Mouse (Mus musculus): ENCODE data around the gene St8sia1. TPM values are rescaled to one million over a fixed set of nuclear protein-coding genes. Genes with fewer than 3 reads are reported as not detected.

St8sia1 gene
- polyA plus RNA-seq, 1 experiment from 2014 or later, result 8.4 TPM

GRCm38 (mm10) chr6:142890321-142890720 lies 73.9 kb downstream of the St8sia1 start:
- H3K4me3 ChIP-seq (replicated peaks; ENCODE audit: low read depth, low read length), result no peak overlapping the region
- ATAC-seq (ENCODE audit: low FRiP score, low TSS enrichment) (no peak), DNase-seq (no peak)
- H3K27me3 ChIP-seq (ENCODE audit: control insufficient read depth, insufficient read depth, low read length), result no peaks in the 10 kb centered on the region
- no peaks in the 10 kb centered on the region for H3K4me1 ChIP-seq (ENCODE audit: control insufficient read depth, insufficient read depth, low read length)
- H3K9ac ChIP-seq (replicated peaks; ENCODE audit: low read length), result no peak overlapping the region
- no peaks in the 10 kb centered on the region for H3K36me3 ChIP-seq (ENCODE audit: control insufficient read depth, insufficient read depth, low read length)
- H3K9me3 ChIP-seq (ENCODE audit: control insufficient read depth, low read length), result no peaks in the 10 kb centered on the region
- H3K27ac ChIP-seq (replicated peaks; ENCODE audit: low read depth, low read length), result no peak overlapping the region
- no peak overlapping the region for H3K4me2 ChIP-seq (ENCODE audit: low read length)
- 96% methylated on average over 6 of the region's 6 CpGs for WGBS

- Histone ChIP-seq H3K4me2 (ENCODE audit: low read length) (no peak overlapping the region), H3K27ac (replicated peaks; ENCODE audit: low read depth, low read length) (no peak overlapping the region), H3K27me3 (ENCODE audit: control insufficient read depth, insufficient read depth, low read length) (no peaks in the 10 kb centered on the region), H3K9ac (replicated peaks; ENCODE audit: low read length) (no peak overlapping the region), H3K4me3 (replicated peaks; ENCODE audit: low read depth, low read length) (no peak overlapping the region), H3K36me3 (ENCODE audit: control insufficient read depth, insufficient read depth, low read length) (no peaks in the 10 kb centered on the region), H3K4me1 (ENCODE audit: control insufficient read depth, insufficient read depth, low read length) (no peaks in the 10 kb centered on the region), H3K9me3 (ENCODE audit: control insufficient read depth, low read length) (no peaks in the 10 kb centered on the region)
- DNase-seq (no peak), ATAC-seq (ENCODE audit: low FRiP score, low TSS enrichment) (no peak)
- 95% methylated on average over 9 of the region's 9 CpGs for WGBS
Observed at GRCm38 (mm10) chr6:142888970-142889740, 75.1 kb downstream of the St8sia1 start.

GRCm38 (mm10) chr6:142888346-142888745 lies 75.9 kb downstream of the St8sia1 start:
- Histone ChIP-seq H3K27ac (replicated peaks; ENCODE audit: low read depth, low read length) (no peak overlapping the region), H3K4me2 (ENCODE audit: low read length) (no peak overlapping the region), H3K4me3 (replicated peaks; ENCODE audit: low read depth, low read length) (no peak overlapping the region), H3K36me3 (ENCODE audit: control insufficient read depth, insufficient read depth, low read length) (no peaks in the 10 kb centered on the region), H3K27me3 (ENCODE audit: control insufficient read depth, insufficient read depth, low read length) (no peaks in the 10 kb centered on the region), H3K9ac (replicated peaks; ENCODE audit: low read length) (no peak overlapping the region), H3K4me1 (ENCODE audit: control insufficient read depth, insufficient read depth, low read length) (no peaks in the 10 kb centered on the region), H3K9me3 (ENCODE audit: control insufficient read depth, low read length) (no peaks in the 10 kb centered on the region)
- DNase-seq (no peak), ATAC-seq (ENCODE audit: low FRiP score, low TSS enrichment) (no peak)
- WGBS, result 81% methylated on average over 6 of the region's 6 CpGs

GRCm38 (mm10) chr6:142887375-142887774 lies 76.9 kb downstream of the St8sia1 start:
- DNase-seq (no peak), ATAC-seq (ENCODE audit: low FRiP score, low TSS enrichment) (no peak)
- H3K4me3 ChIP-seq (replicated peaks; ENCODE audit: low read depth, low read length), result no peak overlapping the region
- WGBS, result 93% methylated on average over 1 of the region's 1 CpGs
- H3K9me3 ChIP-seq (ENCODE audit: control insufficient read depth, low read length), result no peaks in the 10 kb centered on the region
- H3K27ac ChIP-seq (replicated peaks; ENCODE audit: low read depth, low read length), result no peak overlapping the region
- no peaks in the 10 kb centered on the region for H3K4me1 ChIP-seq (ENCODE audit: control insufficient read depth, insufficient read depth, low read length)
- no peak overlapping the region for H3K9ac ChIP-seq (replicated peaks; ENCODE audit: low read length)
- no peak overlapping the region for H3K4me2 ChIP-seq (ENCODE audit: low read length)
- no peaks in the 10 kb centered on the region for H3K36me3 ChIP-seq (ENCODE audit: control insufficient read depth, insufficient read depth, low read length)
- no peaks in the 10 kb centered on the region for H3K27me3 ChIP-seq (ENCODE audit: control insufficient read depth, insufficient read depth, low read length)

- H3K36me3 ChIP-seq (ENCODE audit: control insufficient read depth, insufficient read depth, low read length), result no peaks in the 10 kb centered on the region
- H3K27me3 ChIP-seq (ENCODE audit: control insufficient read depth, insufficient read depth, low read length), result no peaks in the 10 kb centered on the region
- H3K4me3 ChIP-seq (replicated peaks; ENCODE audit: low read depth, low read length), result no peak overlapping the region
- no peaks in the 10 kb centered on the region for H3K9me3 ChIP-seq (ENCODE audit: control insufficient read depth, low read length)
- no peak overlapping the region for H3K27ac ChIP-seq (replicated peaks; ENCODE audit: low read depth, low read length)
- H3K4me1 ChIP-seq (ENCODE audit: control insufficient read depth, insufficient read depth, low read length), result no peaks in the 10 kb centered on the region
- WGBS, result 93% methylated on average over 11 of the region's 11 CpGs
- ATAC-seq (ENCODE audit: low FRiP score, low TSS enrichment) (no peak), DNase-seq (no peak)
- no peak overlapping the region for H3K4me2 ChIP-seq (ENCODE audit: low read length)
- no peak overlapping the region for H3K9ac ChIP-seq (replicated peaks; ENCODE audit: low read length)
Observed at GRCm38 (mm10) chr6:142885364-142886154, 78.7 kb downstream of the St8sia1 start.

- WGBS, result 68% methylated on average over 9 of the region's 9 CpGs
Observed at GRCm38 (mm10) chr6:142884128-142884527, 80.1 kb downstream of the St8sia1 start.

GRCm38 (mm10) chr6:142880849-142881470 lies 83.3 kb downstream of the St8sia1 start:
- H3K27me3 ChIP-seq (ENCODE audit: control insufficient read depth, insufficient read depth, low read length), result no peaks in the 10 kb centered on the region
- DNase-seq, result no peak
- H3K27ac ChIP-seq (replicated peaks; ENCODE audit: low read depth, low read length), result no peak overlapping the region
- WGBS, result 94% methylated on average over 8 of the region's 8 CpGs
- no peak overlapping the region for H3K9ac ChIP-seq (replicated peaks; ENCODE audit: low read length)
- ATAC-seq (ENCODE audit: low FRiP score, low TSS enrichment), result no peak
- peaks cover 32% of the 10 kb centered on the region for H3K4me1 ChIP-seq (ENCODE audit: control insufficient read depth, insufficient read depth, low read length)
- H3K4me2 ChIP-seq (ENCODE audit: low read length), result no peak overlapping the region
- no peak overlapping the region for H3K4me3 ChIP-seq (replicated peaks; ENCODE audit: low read depth, low read length)
- no peaks in the 10 kb centered on the region for H3K36me3 ChIP-seq (ENCODE audit: control insufficient read depth, insufficient read depth, low read length)
- H3K9me3 ChIP-seq (ENCODE audit: control insufficient read depth, low read length), result no peaks in the 10 kb centered on the region

More at GRCm38 (mm10) chr6:142884128-142884527, 80.1 kb downstream of the St8sia1 start:
- no peak overlapping the region for H3K27ac ChIP-seq (replicated peaks; ENCODE audit: low read depth, low read length)
- no peaks in the 10 kb centered on the region for H3K9me3 ChIP-seq (ENCODE audit: control insufficient read depth, low read length)
- no peaks in the 10 kb centered on the region for H3K36me3 ChIP-seq (ENCODE audit: control insufficient read depth, insufficient read depth, low read length)
- no peak overlapping the region for H3K4me3 ChIP-seq (replicated peaks; ENCODE audit: low read depth, low read length)
- H3K9ac ChIP-seq (replicated peaks; ENCODE audit: low read length), result no peak overlapping the region
- peaks cover 2% of the 10 kb centered on the region; the same call in 1 of the 2 replicates for H3K4me1 ChIP-seq (ENCODE audit: control insufficient read depth, insufficient read depth, low read length)
- H3K27me3 ChIP-seq (ENCODE audit: control insufficient read depth, insufficient read depth, low read length), result no peaks in the 10 kb centered on the region
- no peak overlapping the region for H3K4me2 ChIP-seq (ENCODE audit: low read length)
- ATAC-seq (ENCODE audit: low FRiP score, low TSS enrichment) (no peak), DNase-seq (no peak)

GRCm38 (mm10) chr6:142878744-142879701 lies 85.2 kb downstream of the St8sia1 start:
- Histone ChIP-seq H3K9me3 (ENCODE audit: control insufficient read depth, low read length) (no peaks in the 10 kb centered on the region), H3K9ac (replicated peaks; ENCODE audit: low read length) (no peak overlapping the region), H3K4me1 (ENCODE audit: control insufficient read depth, insufficient read depth, low read length) (peaks cover 36% of the 10 kb centered on the region), H3K27me3 (ENCODE audit: control insufficient read depth, insufficient read depth, low read length) (no peaks in the 10 kb centered on the region), H3K27ac (replicated peaks; ENCODE audit: low read depth, low read length) (no peak overlapping the region), H3K4me2 (ENCODE audit: low read length) (no peak overlapping the region), H3K4me3 (replicated peaks; ENCODE audit: low read depth, low read length) (no peak overlapping the region), H3K36me3 (ENCODE audit: control insufficient read depth, insufficient read depth, low read length) (no peaks in the 10 kb centered on the region)
- no peak for ATAC-seq (ENCODE audit: low FRiP score, low TSS enrichment)
- peak; percentile 46 for DNase-seq
- WGBS, result 56% methylated on average over 15 of the region's 15 CpGs

All from midbrain, embryonic 14.5 days (tissue).